Mouse (Mus musculus) liver, embryonic 14.5 days (tissue): ENCODE data around the gene Myo1c.

Experiments used
- CTCF ChIP-seq: IDR thresholded peaks from 2 replicates; pipeline ENCODE4 v1.5.1; 2016; ENCODE audit warnings: antibody characterized with exemption, low read depth, control low read depth
- EP300 ChIP-seq: IDR thresholded peaks from 2 replicates; pipeline ENCODE4 v1.6.1; 2016; ENCODE audit warnings: antibody characterized with exemption, low read depth

DNA sequence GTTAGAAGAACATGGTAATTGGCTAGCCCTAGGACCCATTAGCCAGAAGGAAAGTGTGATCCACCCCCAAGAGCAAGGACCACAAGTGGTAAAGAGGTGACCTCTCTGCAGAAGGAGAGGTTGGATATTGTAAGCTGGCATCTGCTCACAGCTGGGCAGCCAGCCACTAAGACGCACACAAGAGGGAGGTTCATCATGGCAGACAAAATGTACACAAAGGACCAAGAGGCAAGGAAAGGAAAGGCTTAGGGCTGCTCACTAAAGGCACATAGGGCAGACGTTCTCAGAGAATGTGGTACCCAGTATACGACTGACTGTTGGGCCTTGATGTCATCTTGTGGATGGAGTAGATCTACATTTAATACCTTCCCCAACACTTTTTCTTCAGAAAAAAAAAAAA, 24.6 kb downstream of the Myo1c start:
- no peak for TF ChIP-seq CTCF
- TF ChIP-seq EP300, result no peak
